Mouse (Mus musculus) heart, adult 2 months (tissue): ENCODE measurements at regions not wholly inside any gene's neighbourhood (a gene's known extent, or its start where the extent isn't known, plus 50 kb on each side); places are given as distances from the start of the nearest gene placed in this dataset.

Experiments used
- CTCF ChIP-seq: fragments of 200-600 bp; IDR thresholded peaks from 2 replicates; pipeline ENCODE4 v1.8.1; 2022; ENCODE audit warnings: antibody characterized with exemption, mild to moderate bottlenecking, moderate library complexity
- EP300 ChIP-seq: fragments of 200-500 bp; IDR thresholded peaks from 2 replicates; pipeline ENCODE4 v1.6.1; 2011; ENCODE audit warnings: low read depth, low read length, control low read depth; ENCODE audit not compliant: insufficient read depth
- POLR2A ChIP-seq: fragments of 200-500 bp; IDR thresholded peaks from 2 replicates; pipeline ENCODE4 v1.6.1; 2011; ENCODE audit warnings: mild to moderate bottlenecking, low read depth, low read length, control low read depth; ENCODE audit not compliant: insufficient read depth

DNA sequence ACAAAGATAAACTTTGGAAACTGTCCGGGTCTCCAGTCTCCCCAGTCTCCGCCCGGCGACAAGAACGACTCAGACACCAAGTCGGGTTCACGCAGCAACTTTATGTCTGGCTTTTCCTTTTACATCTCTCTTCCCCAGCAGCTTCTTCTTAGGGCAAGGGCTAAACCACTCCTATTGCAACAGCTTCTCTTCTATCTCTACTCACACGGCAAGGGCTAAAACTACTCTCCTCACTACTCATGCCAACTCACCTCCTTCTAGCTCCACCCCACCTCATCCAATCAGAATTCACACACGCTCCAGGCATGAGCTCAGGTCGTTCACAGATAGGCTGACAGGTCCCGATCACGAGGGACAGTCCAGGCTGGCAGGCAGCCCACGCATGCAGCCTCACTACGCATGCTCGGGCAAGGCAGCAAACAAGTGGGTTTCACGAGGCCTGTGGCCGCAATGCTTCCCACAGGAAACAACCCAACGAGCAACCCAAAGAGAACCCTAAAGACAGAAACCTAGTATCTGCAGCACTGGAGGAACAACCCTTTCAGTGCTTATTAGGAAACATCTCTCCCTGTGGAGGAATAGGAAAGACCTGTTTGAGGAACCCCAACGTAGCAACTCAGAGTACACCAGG lies 276.2 kb upstream of the 1700056E22Rik start:
- no peak for TF ChIP-seq EP300
- TF ChIP-seq CTCF = no peak
- TF ChIP-seq POLR2A = no peak
